Mouse (Mus musculus) brain, embryonic 18.5 days (tissue): ENCODE results near the gene Cdadc1.

Experiments used
- DNase-seq: peaks from one replicate; pipeline ENCODE4 v3.0.0-alpha.2; 2012; ENCODE audit warnings: low read depth, low spot score

The Cdadc1 gene

DNA sequence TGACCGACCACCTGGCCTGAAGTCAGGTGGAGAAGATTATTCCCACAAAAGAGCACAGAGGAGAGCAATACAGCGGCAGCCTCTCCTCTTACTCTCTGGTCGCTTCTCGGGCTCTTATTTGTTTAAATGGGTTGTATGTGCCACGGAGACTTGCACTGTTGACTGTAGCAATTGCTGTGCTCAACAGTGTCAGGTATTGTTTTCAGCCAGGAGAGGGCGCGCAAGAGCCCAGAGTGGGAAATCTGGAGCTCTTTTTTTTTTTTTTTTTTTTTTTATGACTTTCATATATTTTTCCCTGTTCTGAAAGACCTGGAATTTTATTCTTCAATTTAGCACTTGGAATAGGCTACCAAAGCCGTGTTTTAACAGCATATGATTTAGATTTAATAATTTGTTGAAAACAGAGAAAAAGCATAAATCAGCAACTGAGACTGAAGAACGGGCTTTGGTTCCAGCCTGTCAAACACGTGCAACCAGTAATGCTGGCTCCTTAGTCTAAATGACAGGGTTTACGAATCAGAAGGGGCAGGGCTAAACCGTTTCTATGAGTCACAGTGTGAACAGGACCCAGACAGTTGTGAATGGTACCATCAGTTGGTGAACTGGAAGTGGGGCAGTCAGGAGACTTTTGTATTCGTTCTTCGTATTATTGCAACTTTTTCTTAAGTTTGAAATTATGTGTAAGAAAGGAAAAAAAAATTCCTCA is 15.3 kb upstream of the Cdadc1 start:
- peak; percentile 22 for DNase-seq

DNA sequence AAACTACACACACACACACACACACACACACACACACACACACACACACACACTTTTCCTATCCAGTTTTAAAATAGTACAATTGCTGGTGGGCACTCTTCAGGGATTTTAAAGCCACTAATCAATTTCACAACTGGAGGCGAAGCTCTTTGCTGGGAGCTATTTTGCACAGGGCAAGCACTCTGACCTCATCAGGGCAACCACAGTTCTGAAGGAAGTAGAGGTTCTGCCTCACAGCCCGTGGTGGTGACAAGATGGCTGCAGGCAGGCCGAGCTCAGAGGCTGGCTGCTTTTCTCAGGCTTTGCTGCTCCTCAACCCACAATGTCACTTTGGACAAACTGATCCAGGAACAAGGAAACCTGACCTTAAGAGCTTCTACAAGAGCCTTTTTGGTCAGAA is 9.3 kb upstream of the Cdadc1 start:
- DNase-seq = no peak

DNA sequence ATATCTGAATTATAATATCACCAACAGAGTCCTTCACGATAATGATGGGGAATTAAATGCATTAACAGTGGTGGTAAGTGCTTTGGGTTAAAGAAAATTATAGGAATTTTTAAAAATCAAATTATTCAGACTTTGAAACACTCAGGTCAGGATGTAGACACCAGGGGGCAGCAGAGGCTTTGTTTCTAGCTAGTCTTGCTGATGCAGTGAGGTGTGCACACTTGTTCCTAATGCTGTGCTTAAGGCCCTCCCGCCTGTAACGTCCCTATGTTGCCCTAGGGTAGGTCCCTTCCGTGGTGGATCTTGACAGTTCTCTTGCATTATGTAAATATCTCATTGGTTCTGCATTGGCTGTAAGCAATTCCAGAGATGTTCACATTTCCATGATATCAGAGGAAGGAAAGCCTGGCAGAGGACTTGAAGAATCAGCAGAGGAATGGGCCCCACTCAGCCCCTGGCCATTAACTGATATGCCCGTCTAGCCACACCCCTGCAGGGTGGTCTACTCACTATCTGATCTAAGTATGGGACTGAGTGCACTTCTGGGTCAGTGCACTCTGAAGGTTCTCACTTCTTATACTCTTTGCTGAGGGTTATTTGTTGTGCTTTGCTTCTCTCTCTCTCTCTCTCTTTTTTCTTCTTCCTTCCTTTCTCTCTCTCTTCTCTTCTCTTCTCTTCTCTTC is 8.1 kb upstream of the Cdadc1 start:
- no peak for DNase-seq

DNA sequence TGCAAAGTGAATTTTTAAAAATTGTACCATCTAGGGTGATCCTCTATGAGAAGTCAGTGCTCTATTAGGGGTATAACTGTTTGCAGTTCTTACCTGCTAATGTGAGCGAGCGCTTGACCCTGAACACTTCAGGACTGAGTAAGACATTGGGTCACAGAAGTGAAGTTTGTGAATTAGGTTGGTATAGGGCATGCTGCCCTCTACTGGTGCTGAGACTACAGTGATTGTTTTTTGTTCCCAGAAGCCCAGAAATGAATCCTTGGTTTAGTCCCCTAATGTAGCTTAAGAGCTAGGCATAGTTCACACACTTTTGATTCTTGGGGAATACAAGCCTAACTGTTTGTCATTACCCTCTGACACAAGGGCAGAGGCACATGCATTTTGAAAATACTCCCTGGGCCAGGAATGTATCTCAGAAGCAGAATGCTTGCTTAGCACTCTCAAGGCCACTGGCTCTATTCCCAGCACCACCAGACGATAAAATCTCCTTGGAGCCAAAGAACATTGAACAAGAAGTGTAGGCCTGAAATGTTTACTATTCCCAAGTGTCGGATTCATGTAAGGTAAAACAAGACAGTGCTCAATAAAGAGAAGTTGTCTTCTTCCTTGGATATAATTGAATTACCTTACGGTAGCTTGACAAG is 6.4 kb upstream of the Cdadc1 start:
- no peak for DNase-seq

DNA sequence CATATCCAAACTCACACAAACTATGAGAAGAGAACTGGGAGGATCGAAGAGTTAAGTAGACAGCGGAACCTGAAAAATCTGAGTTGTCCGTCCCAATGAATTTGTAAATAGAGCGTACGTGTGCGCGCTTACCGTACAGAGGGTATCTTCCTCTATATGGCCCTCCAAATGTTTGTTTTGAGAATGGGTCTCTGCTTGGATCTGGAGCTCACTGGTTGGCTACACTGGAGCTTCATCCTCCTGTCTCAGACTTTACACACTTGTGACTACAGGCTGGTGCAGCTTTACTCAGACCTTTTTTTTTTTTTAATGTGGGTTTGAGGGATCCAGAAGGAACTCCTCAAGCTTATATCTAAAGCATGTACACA is 485 bp upstream of the Cdadc1 start:
- DNase-seq = no peak

DNA sequence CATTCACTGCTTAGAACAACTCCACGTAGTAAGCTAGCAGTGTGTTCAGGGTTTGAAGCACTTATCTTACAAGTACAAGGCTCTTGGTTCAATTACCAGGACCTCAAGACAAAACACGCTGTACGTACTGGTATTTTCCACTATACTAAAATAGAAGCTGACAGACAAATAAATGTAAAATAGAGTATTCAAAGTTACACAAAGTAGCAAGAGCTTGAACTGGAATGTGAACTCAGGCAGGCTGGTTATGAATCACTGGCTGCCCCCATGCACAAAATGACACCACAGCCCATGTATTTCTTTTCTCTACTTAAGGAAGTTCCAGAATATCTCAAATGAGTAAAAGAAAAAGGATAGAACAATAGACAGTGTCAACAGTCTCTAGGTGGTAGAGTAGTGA is 2.8 kb downstream of the Cdadc1 start:
- DNase-seq = no peak

DNA sequence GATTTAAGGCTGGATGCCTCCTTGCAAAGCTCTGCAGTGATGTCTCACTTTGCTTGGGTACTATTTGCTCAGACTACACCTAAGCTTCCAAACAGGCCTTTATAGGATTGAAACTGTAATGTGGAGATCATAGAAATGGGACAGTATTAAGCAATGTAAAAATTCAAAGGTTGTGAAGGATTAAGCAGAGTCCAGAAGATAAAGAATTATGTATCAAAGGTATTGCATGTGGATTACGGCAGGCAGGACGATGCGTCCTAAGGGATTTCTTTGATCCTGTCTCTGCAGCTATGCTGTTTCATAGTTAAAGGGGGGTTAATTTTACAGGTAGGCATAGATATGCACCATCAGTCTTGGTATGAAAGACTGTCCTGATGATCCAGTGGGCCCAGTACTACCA is 5.2 kb downstream of the Cdadc1 start:
- DNase-seq = no peak

DNA sequence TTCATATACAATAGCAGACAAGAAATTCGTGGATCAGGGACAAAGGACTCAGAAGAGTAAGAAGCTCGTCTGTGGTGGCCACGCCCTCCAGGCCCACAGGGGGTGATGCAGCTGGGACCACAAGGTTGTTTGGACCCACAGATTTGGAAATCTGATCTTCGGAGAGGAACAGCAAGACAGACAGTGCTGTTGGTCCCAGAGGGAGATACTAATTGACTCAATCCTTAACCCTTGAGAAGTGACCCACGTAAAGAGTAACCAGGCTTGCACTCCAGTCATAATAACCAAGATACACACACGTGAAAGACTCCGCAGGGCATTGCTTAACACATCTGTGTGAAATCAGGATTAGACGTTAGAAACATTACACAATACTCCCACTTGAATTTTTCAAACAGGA is 5.9 kb downstream of the Cdadc1 start:
- no peak for DNase-seq

DNA sequence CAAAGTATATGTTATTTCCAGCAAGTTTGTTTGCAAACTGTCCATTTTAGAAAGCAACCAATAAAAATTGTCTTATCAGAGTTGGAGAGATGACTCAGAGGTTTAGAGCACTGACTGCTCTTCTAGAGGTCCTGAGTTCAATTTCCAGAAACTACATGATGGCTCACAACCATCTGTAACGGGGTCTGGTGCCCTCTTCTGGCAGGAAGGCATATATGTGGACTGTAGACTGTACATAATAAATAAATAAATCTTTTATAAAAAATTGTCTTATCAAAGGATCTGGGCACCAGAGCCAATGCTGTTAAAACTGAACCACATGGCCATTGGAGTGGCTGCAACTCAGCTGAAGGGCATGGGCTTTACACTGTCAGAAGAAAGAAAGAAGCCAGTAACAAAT is 7.1 kb downstream of the Cdadc1 start:
- no peak for DNase-seq

DNA sequence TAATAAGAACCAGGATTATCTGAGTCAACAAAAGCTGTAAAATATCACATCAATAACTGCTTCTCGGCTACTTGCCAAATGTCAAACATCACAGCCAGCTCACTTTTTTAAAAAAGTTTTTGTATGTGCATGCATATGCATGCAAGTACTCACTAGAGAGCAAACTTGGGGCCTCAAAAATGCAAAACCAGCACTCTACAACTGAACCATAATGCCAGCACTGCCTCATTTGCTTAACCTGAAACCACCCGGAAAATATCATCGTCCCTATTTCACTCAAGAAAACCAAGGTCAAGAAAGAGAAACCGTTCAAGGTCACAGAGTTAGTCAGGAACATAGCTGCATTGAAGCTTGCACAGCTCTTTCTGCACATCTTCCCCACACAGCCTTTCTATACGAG is 21.4 kb downstream of the Cdadc1 start:
- no peak for DNase-seq

DNA sequence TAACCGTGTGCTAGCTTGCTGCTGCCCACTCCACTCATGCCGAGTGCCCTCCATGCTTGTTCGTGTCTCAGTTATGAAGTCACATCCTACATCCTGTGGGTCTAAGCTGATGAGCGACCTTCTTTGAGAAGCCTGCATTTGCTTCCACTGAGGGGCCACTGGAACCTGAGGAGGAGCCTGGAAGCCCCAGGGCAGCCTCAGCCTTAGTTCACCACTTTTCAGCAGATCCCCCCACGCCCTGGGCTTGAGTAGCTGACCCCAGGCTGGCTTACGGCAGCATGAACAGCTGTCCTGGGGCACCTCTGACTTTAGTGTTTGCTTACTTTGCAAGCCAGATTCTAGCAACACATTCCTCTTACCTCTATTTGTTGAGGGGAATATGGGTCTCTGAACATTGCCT is 31.0 kb downstream of the Cdadc1 start:
- no peak for DNase-seq

DNA sequence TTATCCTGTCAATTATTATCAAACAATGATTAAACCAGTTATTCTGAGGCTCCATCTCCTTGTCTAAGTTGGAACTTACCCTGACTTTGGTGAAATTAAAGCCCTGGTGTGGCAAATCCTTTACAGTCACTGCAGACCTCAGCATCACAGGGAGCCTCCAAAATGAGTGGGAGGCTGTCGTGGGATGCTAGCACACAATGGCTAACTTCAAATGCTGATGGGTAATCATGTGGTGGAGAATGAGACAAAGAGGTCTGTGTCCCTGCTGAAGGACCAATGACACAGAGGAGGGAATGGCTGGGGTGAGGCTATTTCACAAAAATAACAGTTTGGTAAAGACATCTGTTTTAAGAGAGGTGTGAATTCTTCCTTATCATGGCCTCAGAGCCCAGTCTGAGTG is 39.9 kb downstream of the Cdadc1 start:
- no peak for DNase-seq

DNA sequence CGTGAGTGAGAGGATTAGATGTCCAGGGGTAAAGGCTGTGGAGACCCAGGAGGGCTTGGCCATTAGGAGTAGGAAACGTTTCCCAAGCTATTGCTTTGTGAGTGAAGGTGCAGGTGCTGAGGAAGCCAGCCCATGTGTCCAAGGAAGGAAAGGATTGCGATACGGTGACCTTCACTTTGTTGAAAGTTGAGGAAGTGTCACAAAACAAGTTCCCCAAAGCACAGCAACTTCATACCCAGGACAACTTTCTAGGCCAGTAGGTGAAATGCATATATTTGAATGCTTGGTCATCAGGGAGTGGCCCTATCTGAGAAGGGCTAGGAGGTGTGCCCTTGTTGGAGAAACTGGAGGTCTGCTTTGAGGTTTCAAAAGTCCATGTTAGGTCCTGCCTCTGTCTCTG is 40.7 kb downstream of the Cdadc1 start:
- DNase-seq = no peak

DNA sequence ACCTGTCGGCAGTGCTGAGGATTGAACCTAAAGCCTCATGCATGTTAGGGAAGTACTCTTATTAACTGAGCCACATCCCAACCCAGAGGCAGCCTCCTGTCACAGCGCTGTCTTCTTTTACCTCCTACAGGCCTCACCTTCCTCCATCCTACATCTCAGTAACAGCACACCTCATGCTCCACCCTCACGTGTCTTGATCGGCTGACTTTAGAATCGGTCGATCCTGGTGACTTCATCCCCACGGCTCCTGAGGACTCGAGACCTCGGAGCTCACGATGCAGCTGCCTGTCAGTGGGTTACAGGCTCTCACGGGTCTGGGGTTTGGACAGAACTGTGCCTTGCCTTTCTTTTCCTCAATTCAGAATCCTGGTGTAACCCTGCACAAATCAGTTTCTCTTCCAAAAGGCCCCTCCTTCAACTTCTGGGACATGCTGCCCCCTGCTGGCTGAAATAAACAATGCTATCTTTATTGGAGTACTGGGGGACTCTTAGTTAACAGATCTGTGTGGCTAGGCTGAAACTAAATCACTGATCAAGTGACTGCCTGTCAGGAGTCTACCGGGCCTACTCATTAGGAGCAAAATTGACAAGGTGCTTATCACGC is 41.7 kb downstream of the Cdadc1 start:
- DNase-seq = peak; percentile 28

DNA sequence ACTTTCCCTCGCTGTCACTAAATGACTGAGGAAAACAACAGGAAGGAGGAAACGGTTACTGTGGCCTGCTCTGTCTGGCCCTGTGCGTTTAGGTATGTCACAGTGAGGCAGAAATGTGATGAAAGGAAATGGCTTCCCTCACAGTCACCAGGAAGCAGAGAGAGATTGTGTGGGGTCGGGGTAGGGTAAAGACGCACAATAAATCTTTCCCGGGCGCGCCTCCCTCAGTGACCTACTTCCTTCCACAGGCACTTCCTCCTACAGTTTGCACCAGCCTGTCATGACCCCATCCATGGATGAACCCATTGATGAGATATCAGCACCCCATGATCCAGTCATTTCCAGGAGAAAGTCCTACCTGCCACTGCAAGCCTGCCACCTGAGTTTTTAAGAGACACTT is 42.7 kb downstream of the Cdadc1 start:
- no peak for DNase-seq

DNA sequence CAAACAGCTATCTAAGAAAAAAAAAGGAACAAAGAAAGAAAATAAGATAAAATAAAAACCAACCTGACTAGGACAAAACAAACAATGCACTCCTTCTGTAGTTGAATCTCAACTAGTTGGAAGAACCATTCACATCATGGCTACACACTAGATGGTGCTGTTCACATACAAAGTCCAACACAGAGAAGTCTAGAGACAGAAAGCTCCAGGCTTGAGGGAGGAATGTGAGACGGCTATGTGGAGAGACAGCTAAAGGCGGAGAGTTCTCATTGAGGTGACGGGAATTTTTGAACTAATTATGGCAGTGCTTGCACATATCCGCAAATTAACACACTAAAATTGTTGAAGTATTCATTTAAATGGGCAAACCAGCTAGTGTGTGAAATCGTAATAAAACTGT is 43.7 kb downstream of the Cdadc1 start:
- no peak for DNase-seq

DNA sequence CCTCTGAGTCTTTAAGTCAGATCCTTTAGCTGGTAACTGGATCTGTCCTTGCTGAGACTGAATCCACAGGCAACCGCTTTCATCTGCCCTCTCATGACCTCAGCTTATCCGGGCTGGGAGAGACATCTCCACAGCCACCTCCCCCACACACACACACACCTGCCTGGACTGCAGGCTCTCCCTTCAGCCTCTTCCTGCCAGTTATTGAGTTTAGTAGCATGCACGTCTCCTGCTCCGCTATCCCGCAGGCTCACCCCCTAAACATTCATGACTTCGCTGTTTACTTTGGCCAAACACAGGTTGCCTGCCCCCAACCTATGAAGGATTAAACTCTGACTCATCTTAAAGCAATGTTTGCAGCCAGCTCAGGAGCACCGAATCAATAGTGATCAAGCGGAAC is 45.8 kb downstream of the Cdadc1 start:
- no peak for DNase-seq

DNA sequence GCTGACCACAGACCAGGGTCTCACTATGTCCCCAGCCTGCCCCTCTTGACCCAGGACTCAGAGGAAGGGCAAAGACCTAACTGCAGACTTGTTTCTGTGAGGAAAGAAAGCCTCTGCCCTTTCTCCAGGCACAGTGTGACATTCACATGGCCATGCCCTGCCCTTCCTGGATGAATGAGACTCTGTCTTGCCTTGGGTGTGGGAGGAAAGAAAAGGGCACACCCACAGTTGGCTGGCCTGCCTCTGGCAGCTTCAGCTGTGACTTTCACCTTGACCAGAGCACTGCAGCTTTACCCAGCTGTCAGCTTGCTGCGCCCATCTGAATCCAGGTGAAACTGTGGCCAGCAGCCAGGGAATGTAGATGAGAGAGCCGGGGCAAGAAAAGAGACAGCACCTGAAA is 46.9 kb downstream of the Cdadc1 start:
- DNase-seq = no peak

DNA sequence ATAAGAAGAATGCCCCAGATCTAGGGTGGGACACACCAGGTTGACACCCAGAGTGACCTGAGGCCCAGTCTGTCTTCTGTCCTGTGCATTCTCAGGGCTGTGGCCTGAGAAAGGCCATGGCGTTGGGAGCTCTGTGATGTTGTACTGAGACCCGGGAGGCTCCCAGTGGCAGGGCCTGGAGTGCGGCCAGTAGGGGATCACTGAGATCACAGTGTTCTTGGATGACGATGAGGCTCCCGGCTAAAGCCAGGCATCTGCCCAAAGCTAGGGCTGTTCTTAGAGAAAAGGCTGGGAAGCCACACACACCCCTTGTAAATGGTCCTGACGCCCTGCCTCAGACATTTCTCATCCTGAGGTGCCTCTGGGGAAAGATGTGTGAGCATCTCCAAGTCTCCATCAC is 48.7 kb downstream of the Cdadc1 start:
- DNase-seq = no peak

DNA sequence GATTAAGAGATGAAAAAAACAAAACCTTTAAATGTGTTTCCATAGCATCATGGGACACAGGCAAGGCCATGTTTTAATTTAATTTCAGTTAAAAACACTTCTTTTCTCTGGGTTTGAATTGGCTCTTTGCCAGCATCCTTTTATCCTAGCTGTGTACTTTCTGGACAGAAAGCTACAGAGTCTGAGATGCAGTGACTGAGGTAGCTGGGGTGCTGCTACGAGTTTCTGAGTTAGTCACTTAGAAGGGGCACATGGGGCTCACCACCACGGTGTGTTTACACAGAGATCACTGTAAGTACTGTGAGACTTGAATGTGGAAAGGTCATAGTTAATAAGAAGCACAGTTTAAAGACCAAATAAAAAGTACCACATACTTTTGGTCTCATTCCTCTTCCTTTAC is 49.2 kb downstream of the Cdadc1 start:
- no peak for DNase-seq

DNA sequence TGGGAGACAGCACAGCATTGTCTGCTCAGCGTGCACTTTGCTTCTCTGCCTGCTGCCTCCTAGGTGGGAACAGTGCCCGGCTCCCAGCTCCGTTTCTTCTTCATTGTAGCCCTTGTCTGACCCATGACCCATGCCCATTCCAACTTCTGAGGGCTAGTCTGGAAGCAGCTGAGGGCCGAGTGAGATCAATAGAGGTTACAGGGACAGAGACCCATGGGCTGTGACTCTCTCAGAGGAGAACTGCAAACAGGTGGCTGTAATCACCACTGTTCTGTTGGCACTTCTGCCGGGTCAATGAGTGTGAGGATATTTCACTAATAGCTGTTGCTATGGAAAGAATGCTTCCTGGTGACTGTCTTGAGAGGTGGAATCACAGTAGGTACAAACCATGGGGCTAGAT is 50.2 kb downstream of the Cdadc1 start:
- DNase-seq = no peak

DNA sequence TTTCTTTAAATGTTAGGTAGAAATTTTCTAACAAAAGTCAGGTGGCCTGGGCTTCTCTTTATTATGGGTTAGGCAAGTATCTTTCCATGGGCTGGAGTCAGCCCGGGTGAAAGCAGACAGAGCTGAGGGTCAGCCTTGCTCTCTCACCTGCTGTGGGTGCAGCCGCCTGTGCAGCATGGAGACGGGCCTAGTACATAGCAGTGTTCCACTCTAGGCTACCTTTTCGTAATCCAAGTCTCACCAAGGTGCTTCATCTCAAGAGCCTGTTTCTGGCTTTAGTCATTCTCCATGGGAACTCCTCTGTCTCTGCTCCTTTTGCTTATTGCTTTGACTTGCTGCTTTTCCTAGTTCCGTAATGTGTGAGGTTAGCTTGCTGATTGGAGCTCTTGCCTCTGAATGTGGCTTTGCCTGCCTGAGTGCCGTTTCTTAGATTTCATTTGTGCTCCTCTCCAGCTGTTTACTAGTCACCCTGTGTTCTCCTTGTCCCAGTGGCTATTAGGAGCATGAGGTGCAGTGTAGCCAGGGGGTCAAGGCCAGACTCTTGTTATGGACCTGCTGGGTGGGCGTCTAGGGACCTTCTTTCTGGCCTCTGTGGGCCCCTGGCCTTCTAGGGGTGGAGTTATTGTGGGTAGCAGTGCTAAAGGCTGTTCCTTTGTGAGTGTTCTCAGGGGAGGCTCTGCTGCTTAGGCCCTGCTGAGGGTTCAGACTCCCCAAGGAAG is 51.4 kb downstream of the Cdadc1 start:
- no peak for DNase-seq
